Mouse (Mus musculus) brain, embryonic 14.5 days (tissue): ENCODE data around the gene Car11.

Experiments used
- CTCF ChIP-seq: fragments of 200-500 bp; IDR thresholded peaks from 2 replicates; pipeline ENCODE4 v1.5.1; 2012; ENCODE audit warnings: inconsistent platforms, mild to moderate bottlenecking, moderate library complexity, borderline replicate concordance; ENCODE audit not compliant: insufficient read depth, insufficient read length; ENCODE audit errors: extremely low read depth
- POLR2A ChIP-seq: fragments of 200-500 bp; IDR thresholded peaks from 2 replicates; pipeline ENCODE4 v1.6.1; 2012; ENCODE audit warnings: mild to moderate bottlenecking, inconsistent platforms, borderline replicate concordance; ENCODE audit not compliant: poor library complexity, insufficient read depth, insufficient read length, severe bottlenecking; ENCODE audit errors: extremely low read depth

DNA sequence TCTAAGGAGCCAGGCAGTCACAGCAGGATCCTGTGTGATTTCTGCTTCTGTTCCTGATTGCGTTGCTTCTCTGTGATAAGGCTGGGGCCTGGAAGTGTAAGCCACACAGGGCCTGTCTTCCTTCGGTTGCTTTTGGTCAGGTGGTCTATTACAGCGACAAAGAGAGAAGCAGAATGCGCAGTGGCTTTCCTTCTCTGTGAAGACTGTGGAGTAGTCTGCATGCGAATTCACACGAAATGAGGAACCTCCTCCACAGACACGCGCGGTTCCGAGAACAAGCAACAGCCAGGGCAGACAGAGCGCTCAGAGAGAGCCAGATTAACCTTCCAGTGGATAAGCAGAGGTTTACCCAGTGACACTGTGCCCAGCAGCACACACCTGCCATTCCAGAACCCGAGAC is 41.7 kb downstream of the Car11 start:
- TF ChIP-seq CTCF (no peak), POLR2A (no peak)
